Mouse (Mus musculus) hindbrain, embryonic 12.5 days (tissue): ENCODE results near the gene Napepld. TPM values are rescaled to one million over a fixed set of nuclear protein-coding genes. Genes with fewer than 3 reads are reported as not detected.
"Not testable (repeated sequence)": the region's sequence is repeated elsewhere in the genome, so short reads cannot be mapped to it uniquely, and the experiment has no call there.

Source experiments
- ATAC-seq: fragments of 200-750 bp; cut with Nextera tagmentation; 2 replicates; pipeline ENCODE4 v1.8.0; 2017; ENCODE audit warnings: moderate TSS enrichment; ENCODE audit not compliant: low FRiP score
- H3K27ac ChIP-seq: fragments of 300-500 bp; sonication (generic); 2 replicates; pipeline ENCODE4 v1.5.1; 2016; ENCODE audit warnings: mild to moderate bottlenecking
- H3K27me3 ChIP-seq: fragments of 300-500 bp; sonication (generic); 2 replicates; pipeline ENCODE4 v1.6.1; 2016; ENCODE audit warnings: mild to moderate bottlenecking
- H3K36me3 ChIP-seq: fragments of 300-500 bp; sonication (generic); 2 replicates; pipeline ENCODE4 v1.6.1; 2016; ENCODE audit warnings: mild to moderate bottlenecking
- H3K4me1 ChIP-seq: fragments of 300-500 bp; sonication (generic); 2 replicates; pipeline ENCODE4 v1.6.1; 2016
- H3K4me2 ChIP-seq: fragments of 300-500 bp; sonication (generic); replicated peaks from 2 replicates; pipeline ENCODE4 v1.6.1; 2016; ENCODE audit warnings: mild to moderate bottlenecking
- H3K4me3 ChIP-seq: fragments of 300-500 bp; sonication (generic); 2 replicates; pipeline ENCODE4 v1.5.1; 2016; ENCODE audit warnings: mild to moderate bottlenecking
- H3K9ac ChIP-seq: fragments of 300-500 bp; sonication (generic); 2 replicates; pipeline ENCODE4 v1.6.1; 2016; ENCODE audit warnings: mild to moderate bottlenecking, moderate library complexity
- H3K9me3 ChIP-seq: fragments of 300-500 bp; sonication (generic); replicated peaks from 2 replicates; pipeline ENCODE4 v1.6.1; 2016; ENCODE audit warnings: mild to moderate bottlenecking
- WGBS: fragments of 180-500 bp; shearing (Covaris S2); methylation state at CpG from one replicate; pipeline ENCODE4 v1.1.7; 2016; 5-methylcytosine and 5-hydroxymethylcytosine counted together
- polyA plus RNA-seq: library from polyadenylated mRNA; unstranded; fragments of >200 nt; fragmentation: Nextera tagmentation; extraction: Ambion mirVana; gene quantifications from 2 replicates; pipeline ENCODE4 v1.2.1, GENCODE M21; 2016

Gene Napepld
- polyA plus RNA-seq, 1 experiment from 2014 or later = 4.9 TPM

DNA sequence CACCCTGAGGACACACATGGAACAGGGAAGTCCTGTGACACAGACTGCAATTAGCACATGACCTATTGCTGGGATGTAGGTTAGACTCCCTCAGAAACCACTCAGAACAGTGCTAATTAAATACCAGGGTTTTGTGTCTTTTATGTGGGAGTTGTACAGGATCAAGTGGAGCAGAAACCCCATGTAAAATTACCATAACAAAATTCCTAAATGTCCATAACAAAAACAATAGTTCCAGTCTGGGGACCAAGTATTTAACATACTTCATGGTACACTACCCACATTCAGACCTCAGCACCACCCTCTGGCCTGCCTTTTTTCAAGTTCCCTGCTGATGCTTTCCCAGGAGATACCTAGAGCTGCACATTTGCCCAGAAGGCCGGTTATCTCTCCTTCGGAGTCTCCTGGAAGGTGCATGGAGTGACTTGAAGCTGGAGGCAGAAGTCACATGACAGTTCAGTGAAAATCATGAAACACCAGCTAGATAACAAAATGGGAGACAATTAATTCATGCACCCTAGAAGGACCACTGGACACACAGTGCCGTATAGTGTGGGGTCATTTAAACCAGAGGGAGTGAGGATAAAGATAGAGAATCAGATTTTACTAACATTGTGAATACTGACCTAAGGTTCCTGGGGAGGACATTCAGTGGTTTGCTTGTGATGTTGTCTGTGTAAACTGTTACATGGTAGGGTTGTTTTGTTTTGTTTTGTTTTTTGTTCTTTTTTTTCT, 31.1 kb upstream of the Napepld start:
- no peaks in the 10 kb centered on the region for H3K27me3 ChIP-seq
- H3K4me2 ChIP-seq = 0 out of 2 replicates have a peak overlapping the region, but pooled peaks have one; percentile 19
- 28% methylated on average over 3 of the region's 3 CpGs for WGBS
- H3K9me3 ChIP-seq = no peaks in the 10 kb centered on the region
- H3K36me3 ChIP-seq = no peaks in the 10 kb centered on the region
- peak overlapping the region; percentile 90 for H3K27ac ChIP-seq
- no peak overlapping the region for H3K4me3 ChIP-seq
- H3K4me1 ChIP-seq = peaks cover 23% of the 10 kb centered on the region
- no peak overlapping the region for H3K9ac ChIP-seq
- peak; percentile 53 for ATAC-seq

DNA sequence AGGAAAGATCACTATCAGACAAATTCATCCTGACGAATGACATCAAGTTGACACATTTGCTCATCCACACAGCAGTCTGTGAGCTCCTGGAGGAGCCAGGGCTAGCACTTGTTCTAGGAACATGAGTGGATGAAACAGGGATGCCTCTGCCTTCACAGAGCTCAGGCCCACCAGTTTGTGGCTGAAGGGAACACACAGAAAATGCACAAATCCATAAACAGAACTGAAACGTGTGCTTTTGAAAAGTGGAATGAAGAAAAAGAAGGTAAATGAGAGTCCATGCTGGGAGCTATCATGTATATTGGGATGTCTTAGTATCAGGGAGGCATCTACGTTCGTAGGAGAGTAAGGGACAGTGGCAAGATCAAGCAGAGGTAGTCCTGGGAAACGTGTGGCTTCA, 27.9 kb upstream of the Napepld start:
- Histone ChIP-seq H3K4me1 (peaks cover 22% of the 10 kb centered on the region), H3K27ac (no peak overlapping the region), H3K4me2 (no peak overlapping the region), H3K4me3 (no peak overlapping the region), H3K36me3 (no peaks in the 10 kb centered on the region), H3K9ac (no peak overlapping the region), H3K9me3 (no peaks in the 10 kb centered on the region), H3K27me3 (no peaks in the 10 kb centered on the region)
- 81% methylated on average over 5 of the region's 5 CpGs for WGBS
- ATAC-seq = no peak

DNA sequence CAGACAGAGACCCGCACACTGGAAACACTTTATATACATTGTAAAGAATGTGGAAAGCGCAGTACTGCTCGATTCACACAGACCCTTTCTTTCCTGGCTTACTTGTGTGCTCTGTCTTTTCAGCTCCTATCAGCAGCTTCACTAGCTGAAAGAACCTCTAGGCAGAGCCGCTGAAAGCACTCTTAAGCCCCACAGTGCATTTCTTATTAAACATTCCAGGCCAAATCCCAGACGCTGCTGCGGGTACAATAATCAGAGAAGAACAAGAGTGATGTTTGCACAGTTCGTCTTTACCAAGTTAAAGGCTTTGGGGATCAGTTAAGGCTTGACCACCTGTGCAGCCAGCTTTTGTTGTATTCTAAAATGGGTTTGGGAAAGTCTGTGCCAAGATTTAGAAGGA, 23.7 kb upstream of the Napepld start:
- no peak overlapping the region for H3K9ac ChIP-seq
- ATAC-seq = peak; percentile 50
- peak overlapping the region; percentile 74; the same call in 1 of the 2 replicates for H3K27ac ChIP-seq
- 0 out of 2 replicates have a peak, but pooled peaks cover 3% of the 10 kb centered on the region for H3K4me1 ChIP-seq
- no peak overlapping the region for H3K4me2 ChIP-seq
- no peaks in the 10 kb centered on the region for H3K27me3 ChIP-seq
- H3K4me3 ChIP-seq = no peak overlapping the region
- H3K9me3 ChIP-seq = no peaks in the 10 kb centered on the region
- no peaks in the 10 kb centered on the region for H3K36me3 ChIP-seq
- 34% methylated on average over 7 of the region's 7 CpGs for WGBS

DNA sequence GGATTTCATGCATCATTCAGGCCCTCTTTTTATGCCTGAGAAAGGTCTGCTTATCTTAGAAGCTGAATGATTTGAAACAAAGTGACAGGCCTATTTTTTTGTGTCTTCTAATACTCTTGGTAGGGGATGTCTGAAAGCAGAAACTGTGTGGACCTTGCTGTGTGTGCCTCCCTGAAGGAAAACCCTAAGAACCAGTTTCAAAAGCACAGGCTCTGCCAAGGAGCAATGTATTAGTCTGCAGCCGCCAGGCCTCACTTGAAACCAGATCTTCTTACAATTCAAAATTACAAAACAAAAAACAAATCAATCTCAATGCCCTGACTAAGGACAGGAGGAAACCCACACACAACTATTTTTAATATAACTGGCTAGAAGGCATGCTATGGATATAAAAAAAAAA, 23.2 kb upstream of the Napepld start:
- WGBS = 48% methylated on average over 1 of the region's 1 CpGs

DNA sequence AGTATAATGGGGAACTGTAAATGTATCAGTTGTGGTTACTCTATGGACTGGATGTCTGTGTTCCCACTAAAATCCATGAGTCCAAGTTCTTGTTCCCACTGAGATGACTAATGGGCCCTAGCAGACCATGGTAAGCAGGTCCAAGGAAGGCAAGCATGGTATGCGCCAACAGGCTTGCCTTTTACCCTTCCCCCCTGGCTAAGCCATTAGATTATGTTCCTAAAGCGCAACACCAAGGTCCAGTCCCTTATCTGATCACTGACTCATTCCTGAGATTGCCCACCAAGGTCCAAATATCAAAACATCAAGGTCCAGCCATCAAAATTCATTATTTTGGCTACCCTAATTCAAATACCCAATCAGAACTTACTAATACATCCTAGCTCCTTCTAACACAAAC, 18.0 kb upstream of the Napepld start:
- Histone ChIP-seq H3K27me3 (no peaks in the 10 kb centered on the region), H3K9me3 (no peaks in the 10 kb centered on the region), H3K4me1 (0 out of 2 replicates have a peak, but pooled peaks cover under 1% of the 10 kb centered on the region), H3K36me3 (no peaks in the 10 kb centered on the region), H3K4me2 (no peak overlapping the region), H3K4me3 (no peak overlapping the region), H3K27ac (no peak overlapping the region), H3K9ac (no peak overlapping the region)
- WGBS = 92% methylated on average over 2 of the region's 2 CpGs
- ATAC-seq = no peak

More for the DNA sequence above, 23.2 kb upstream of the Napepld start:
- H3K4me2 ChIP-seq = no peak overlapping the region
- no peaks in the 10 kb centered on the region for H3K36me3 ChIP-seq
- no peaks in the 10 kb centered on the region for H3K9me3 ChIP-seq
- H3K4me1 ChIP-seq = 0 out of 2 replicates have a peak, but pooled peaks cover 3% of the 10 kb centered on the region
- H3K27ac ChIP-seq = peak overlapping the region; percentile 74
- no peak for ATAC-seq
- H3K27me3 ChIP-seq = no peaks in the 10 kb centered on the region
- H3K9ac ChIP-seq = no peak overlapping the region
- H3K4me3 ChIP-seq = no peak overlapping the region

DNA sequence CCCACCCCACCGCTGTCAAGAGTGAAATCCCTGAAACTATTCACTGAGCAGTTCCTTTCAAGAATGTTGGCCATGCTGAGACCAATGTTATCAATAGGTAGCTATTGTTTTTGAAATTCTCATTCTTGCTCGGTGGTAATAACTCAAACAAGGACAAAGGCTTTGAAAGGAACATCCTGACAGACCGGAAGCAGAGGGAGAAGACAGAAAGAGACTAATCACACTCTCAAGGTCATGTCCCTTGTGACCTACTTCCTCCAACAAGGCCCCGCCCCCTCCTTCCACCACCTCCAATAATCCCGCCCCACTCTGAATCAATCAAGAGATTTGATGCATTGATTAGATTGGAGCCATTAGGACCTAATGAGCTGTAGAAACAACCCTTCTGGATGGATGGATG, 17.4 kb upstream of the Napepld start:
- WGBS = 79% methylated on average over 5 of the region's 5 CpGs
- H3K4me2 ChIP-seq = no peak overlapping the region
- no peak for ATAC-seq
- H3K36me3 ChIP-seq = no peaks in the 10 kb centered on the region
- no peaks in the 10 kb centered on the region for H3K4me1 ChIP-seq
- no peaks in the 10 kb centered on the region for H3K27me3 ChIP-seq
- H3K9ac ChIP-seq = no peak overlapping the region
- no peak overlapping the region for H3K27ac ChIP-seq
- H3K9me3 ChIP-seq = no peaks in the 10 kb centered on the region
- no peak overlapping the region for H3K4me3 ChIP-seq

DNA sequence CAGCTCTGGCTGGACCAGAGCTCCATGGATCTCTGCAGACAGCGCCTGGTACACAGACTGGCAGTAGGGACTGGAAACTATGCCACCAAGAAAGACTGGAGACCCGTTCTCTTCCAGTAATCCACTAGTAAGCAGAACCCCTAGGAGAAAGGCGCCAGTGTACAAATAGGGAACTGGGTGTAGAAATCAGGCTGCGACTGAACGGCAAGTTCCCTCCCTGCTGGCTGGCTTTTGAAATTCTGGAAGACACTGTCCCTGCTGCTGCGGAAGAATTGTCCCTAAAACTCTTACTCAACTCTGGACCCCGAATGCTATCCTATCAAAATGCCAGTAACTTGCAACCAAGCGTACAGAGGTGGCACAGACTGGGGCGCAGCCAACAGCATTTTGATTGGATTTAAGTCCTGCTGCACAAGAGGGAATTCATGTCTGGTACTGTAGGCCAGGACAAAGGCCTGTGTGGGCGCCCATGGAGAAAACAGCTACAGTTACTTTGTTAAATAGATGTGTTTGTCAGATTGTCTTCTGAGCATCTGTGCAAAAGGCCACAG, 16.0 kb upstream of the Napepld start:
- Histone ChIP-seq H3K9me3 (no peaks in the 10 kb centered on the region), H3K4me2 (no peak overlapping the region), H3K9ac (no peak overlapping the region), H3K36me3 (no peaks in the 10 kb centered on the region), H3K27me3 (no peaks in the 10 kb centered on the region), H3K4me3 (no peak overlapping the region), H3K4me1 (no peaks in the 10 kb centered on the region), H3K27ac (no peak overlapping the region)
- ATAC-seq = no peak
- 89% methylated on average over 10 of the region's 10 CpGs for WGBS

DNA sequence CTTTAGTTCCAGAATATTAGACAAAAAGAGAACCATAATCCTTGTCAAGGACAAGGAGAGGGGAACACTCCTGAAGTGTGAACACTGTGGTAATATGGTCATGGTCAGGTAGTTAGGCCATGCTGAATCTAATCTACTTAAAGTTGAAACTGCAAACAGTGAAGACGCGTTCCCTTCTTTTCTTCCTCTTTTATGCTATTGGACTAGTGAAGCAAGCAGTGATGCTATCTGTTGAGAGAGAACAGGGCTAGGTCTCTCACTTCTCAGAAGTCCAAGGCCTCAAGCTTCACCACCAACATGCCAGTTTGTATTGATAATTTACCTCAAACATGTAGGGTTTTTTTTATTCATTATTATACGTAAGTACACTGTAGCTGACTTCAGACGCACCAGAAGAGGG, 13.3 kb upstream of the Napepld start:
- 90% methylated on average over 4 of the region's 4 CpGs for WGBS
- Histone ChIP-seq H3K4me1 (no peaks in the 10 kb centered on the region), H3K4me2 (no peak overlapping the region), H3K36me3 (no peaks in the 10 kb centered on the region), H3K27ac (no peak overlapping the region), H3K4me3 (no peak overlapping the region), H3K9me3 (no peaks in the 10 kb centered on the region), H3K27me3 (no peaks in the 10 kb centered on the region), H3K9ac (no peak overlapping the region)
- ATAC-seq = no peak

DNA sequence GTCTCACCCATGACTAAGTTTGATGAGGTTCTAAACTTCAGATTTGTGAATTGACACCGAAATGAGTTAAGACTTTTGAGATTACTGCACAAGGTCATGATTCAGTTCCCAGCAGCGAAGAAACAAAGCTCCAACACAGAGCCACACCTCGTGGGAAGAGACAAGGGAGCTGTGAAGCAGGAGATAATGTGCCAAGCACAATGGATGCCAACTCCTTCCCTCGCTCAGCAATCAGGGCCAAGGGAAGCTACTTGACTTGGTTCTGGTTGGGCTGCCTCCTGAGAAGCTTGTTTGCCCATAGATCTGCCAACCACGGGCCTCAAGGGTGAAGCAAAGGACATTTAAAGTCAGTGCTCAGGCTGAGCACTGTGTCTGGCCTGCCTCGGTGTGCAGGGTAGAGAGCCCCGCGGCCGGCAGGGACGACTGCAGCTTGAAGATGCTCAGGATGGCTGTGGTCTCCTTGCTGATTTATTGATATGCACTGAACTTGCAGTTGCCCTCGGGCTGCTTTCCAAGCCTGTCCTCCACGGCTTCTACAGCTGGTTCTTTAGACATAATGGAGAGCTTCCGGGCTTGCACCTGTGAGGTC, 11.0 kb upstream of the Napepld start:
- Histone ChIP-seq H3K4me1 (no peaks in the 10 kb centered on the region), H3K9me3 (no peaks in the 10 kb centered on the region), H3K27ac (no peak overlapping the region), H3K4me3 (no peak overlapping the region), H3K4me2 (no peak overlapping the region), H3K9ac (no peak overlapping the region), H3K36me3 (no peaks in the 10 kb centered on the region), H3K27me3 (no peaks in the 10 kb centered on the region)
- 78% methylated on average over 13 of the region's 13 CpGs for WGBS
- no peak for ATAC-seq

DNA sequence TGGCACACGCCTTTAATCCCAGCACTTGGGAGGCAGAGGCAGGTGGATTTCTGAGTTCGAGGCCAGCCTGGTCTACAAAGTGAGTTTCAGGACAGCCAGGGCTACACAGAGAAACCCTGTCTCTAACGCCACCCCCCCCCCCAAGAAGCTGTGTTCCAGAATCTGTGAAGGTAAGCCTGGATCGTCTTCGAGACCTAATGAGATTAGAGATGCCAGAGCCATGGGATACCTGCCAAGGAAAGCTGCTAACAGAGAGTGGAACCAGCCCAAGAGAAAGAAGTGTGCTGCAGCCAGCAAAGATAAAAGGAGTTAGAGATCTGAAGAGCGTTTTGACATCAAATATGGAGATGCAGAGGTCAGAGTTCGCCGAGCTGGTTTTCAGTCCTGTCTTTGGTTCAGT, 6.8 kb upstream of the Napepld start:
- not testable (repeated sequence) for H3K36me3 ChIP-seq, H3K4me1 ChIP-seq, H3K4me2 ChIP-seq, ATAC-seq, H3K4me3 ChIP-seq, H3K9ac ChIP-seq, H3K27me3 ChIP-seq, H3K27ac ChIP-seq, H3K9me3 ChIP-seq
- 93% methylated on average over 8 of the region's 8 CpGs for WGBS

DNA sequence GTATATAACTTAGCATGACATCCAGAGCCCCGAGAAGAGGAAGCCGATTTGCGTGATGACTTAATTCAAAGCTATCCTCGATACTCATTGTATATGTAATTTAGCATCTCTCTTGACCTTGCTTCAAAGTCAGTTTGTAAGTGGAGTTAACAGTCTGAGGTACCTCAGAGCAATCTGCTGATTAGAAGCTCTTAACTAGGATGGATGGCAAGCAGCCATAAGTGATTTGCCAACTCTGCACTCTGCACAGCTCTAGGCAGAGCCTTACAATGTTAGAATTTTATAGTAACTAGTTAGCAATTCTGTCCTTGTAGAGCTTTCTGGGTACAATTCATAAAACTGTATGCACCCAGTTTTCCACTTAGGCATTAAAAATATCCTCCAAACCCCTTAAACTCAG, 5.3 kb upstream of the Napepld start:
- Histone ChIP-seq H3K36me3 (no peaks in the 10 kb centered on the region), H3K27me3 (no peaks in the 10 kb centered on the region), H3K4me1 (no peaks in the 10 kb centered on the region), H3K4me2 (no peak overlapping the region), H3K27ac (no peak overlapping the region), H3K9ac (no peak overlapping the region), H3K9me3 (no peaks in the 10 kb centered on the region), H3K4me3 (no peak overlapping the region)
- 93% methylated on average over 4 of the region's 4 CpGs for WGBS
- no peak for ATAC-seq

DNA sequence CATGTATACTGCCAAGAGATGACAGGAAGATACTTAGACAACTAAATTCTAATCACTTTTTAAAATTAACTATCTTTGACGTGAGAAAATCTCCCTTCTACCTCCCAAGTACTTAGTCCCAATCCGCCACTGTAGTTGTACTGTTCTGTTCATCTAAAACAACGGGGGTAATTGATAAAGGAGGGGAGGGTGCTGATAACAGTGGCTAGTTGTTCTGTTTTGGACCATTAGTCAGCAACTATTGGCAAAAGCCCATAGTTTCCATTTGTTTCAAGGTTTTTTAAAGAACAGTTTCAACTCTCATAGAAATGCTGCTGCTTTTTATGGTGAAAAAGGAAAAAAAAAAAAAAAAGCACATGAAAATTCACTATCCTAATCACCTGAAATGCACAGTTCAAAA, 2.5 kb upstream of the Napepld start:
- WGBS = 76% methylated on average over 3 of the region's 3 CpGs
- Histone ChIP-seq H3K4me1 (no peaks in the 10 kb centered on the region; the same call in 1 of the 2 replicates), H3K36me3 (no peaks in the 10 kb centered on the region), H3K27ac (no peak overlapping the region), H3K4me2 (no peak overlapping the region), H3K27me3 (no peaks in the 10 kb centered on the region), H3K4me3 (no peak overlapping the region), H3K9ac (no peak overlapping the region), H3K9me3 (no peaks in the 10 kb centered on the region)
- ATAC-seq = no peak
